Mouse (Mus musculus) inflammation-experienced regulatory T-cells (primary cell): ENCODE measurements around the gene Ccl4. TPM values are rescaled to one million over a fixed set of nuclear protein-coding genes. Genes with fewer than 3 reads are reported as not detected.

ENCODE experiments used
- polyA plus RNA-seq, 2 experiments: library from polyadenylated mRNA; unstranded; fragments of 100-300 nt; shearing (Covaris generic); gene quantifications; one replicate each; pipeline ENCODE4 v1.2.1; 2017

Gene Ccl4
- polyA plus RNA-seq, result 1 to 10 TPM in 1 of 2 experiments, not detected in 1; 6.8 TPM

DNA sequence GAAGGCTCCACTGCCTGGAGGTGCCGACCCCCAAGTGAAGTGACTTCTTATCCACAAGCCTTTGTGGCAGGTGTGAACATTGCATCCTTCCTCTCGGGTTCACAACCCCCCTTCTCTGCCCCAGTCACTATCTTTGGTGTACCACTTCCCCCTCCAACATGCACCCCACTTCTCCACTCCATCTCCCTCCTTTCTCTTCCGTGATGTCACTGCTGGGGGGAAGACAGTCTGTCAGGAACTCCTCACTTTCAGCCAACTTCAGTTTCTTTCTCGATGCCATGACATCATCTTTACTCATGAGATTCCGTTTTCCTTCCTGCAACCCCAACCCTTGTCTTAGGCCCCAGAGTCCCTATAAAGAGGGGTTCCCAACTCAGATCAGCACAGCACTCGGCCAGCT, at the start of gene Ccl4:
TSS of gene Ccl4 (plus strand) at position 381 of the 400 bp plus-strand sequence.

DNA sequence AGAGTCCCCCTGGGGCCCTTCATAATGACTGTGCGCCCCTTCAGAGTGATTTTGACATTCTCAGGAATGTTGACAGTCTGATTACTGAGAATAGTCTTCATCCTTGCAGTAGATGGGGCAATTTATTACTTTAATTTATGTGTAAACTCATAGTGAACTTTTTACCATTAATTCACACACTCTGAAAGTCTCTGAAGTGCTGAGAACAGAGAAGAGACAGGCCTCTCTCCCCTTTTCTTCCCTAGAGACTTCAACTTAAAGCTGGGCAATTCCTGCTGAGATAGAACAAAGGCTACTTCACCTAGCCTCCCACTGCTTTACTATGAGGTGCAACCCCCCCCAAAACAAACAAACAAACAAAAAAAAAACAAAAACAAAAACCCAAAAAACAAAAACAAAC, 16.9 kb upstream of the Ccl4 start, which contains the start of gene Rpl9-ps1:
TSS of gene Rpl9-ps1 (minus strand) at position 101 of the 400 bp plus-strand sequence.

DNA sequence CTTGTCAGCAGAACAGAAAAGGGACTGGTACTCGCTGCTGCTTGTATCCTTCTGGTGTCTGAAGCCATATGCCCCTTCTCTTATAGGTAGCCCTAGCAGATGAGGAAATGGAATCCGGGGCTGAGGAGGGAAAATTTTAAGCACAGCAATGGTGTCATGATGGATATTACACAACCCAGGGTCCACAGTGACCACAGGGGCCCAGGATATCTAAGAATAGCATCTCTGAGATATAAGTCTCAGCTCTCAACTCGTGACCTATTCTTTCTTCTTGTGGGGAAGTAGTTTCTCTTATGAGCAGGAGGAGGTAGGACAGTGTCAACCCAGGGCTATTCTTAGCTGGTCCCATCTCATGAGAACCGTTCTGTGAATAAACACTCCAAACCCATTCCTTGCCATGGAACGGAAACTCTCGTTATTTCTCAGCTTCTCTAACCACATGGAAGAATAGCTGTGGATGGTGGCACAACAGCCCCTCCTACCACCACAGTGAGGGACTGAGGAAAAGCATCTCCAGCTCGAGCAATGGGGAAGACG, 13.0 kb upstream of the Ccl4 start, which contains the start of gene Ccl3:
TSS of gene Ccl3 (minus strand) at position 51 of the 537 bp plus-strand sequence.

DNA sequence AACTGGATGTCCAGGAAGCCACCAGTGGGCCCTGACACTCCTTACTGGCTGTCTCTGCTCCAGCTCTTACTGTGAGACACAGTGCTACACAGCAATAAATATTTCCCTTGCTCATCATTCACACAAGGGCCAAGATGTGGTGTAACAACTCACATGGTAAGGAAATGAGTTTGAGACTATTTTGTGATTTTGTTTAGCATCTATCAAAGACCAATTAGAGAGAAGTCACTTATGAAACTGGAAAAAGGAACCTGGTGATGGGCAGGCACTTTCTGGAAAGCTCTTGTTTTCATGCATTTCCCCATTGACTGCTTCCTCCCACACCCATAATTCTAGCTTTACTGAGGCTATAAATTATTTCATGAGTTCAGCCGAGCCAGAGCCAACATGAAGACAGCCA, 41.3 kb downstream of the Ccl4 start, which contains the start of gene Wfdc17:
TSS of gene Wfdc17 (plus strand) at position 287 of the 400 bp plus-strand sequence.

DNA sequence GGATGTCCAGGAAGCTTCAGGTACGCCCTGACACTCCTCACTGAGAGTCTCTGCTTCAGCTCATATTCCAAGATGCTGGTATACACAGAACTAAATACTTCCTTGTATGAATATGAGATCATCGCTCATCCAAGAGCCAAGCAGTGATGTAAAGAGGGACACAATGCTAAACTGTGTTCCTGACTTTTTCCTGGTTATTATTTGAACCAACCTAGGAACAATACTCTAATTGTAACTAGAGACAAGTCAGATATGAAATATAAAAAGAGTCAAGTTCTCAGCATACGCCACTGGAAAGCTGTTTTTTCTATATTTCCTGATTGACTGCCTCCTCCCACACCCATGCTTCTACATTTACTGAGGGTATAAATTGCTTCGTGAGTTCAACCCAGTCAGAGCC, 46.3 kb downstream of the Ccl4 start, which contains the start of gene Wfdc18:
TSS of gene Wfdc18 (plus strand) at position 301 of the 400 bp plus-strand sequence.

Other genes starting within 250 kb of the Ccl4 start
- not detected for gene Gas2l2, start 233.1 kb upstream of the Ccl4 start, polyA plus RNA-seq
- 1 to 10 TPM; 1.8 to 2.0 TPM for gene 1700020L24Rik, start 224.9 kb upstream of the Ccl4 start, polyA plus RNA-seq
- gene Mmp28, start 199.5 kb upstream of the Ccl4 start, polyA plus RNA-seq, result under 1 TPM in 1 of 2 experiments, not detected in 1; 0.61 TPM
- 10 to 100 TPM; 14.8 to 14.9 TPM for gene Taf15, start 189.5 kb upstream of the Ccl4 start, polyA plus RNA-seq
- gene Heatr9, start 140.4 kb upstream of the Ccl4 start, polyA plus RNA-seq, result under 1 TPM; 0.30 to 0.59 TPM
- gene Ccl5, start 132.1 kb upstream of the Ccl4 start, polyA plus RNA-seq, result 100 to 1,000 TPM in 1 of 2 experiments, 10 to 100 TPM in 1; 84.4 to 119 TPM
- gene Ccl9, start 83.9 kb upstream of the Ccl4 start, polyA plus RNA-seq, result not detected
- gene Ccl6, start 69.5 kb upstream of the Ccl4 start, polyA plus RNA-seq, result under 1 TPM in 1 of 2 experiments, not detected in 1; 0.83 TPM
- gene Rpl9-ps1, start 17.0 kb upstream of the Ccl4 start, polyA plus RNA-seq, result under 1 TPM in 1 of 2 experiments, not detected in 1; 0.52 TPM
- under 1 TPM in 1 of 2 experiments, not detected in 1; 0.49 TPM for gene Ccl3, start 13.2 kb upstream of the Ccl4 start, polyA plus RNA-seq
- gene Wfdc17, start 41.4 kb downstream of the Ccl4 start, polyA plus RNA-seq, result 1 to 10 TPM in 1 of 2 experiments, under 1 TPM in 1; 0.31 to 3.2 TPM
- gene Wfdc18, start 46.4 kb downstream of the Ccl4 start, polyA plus RNA-seq, result 1 to 10 TPM in 1 of 2 experiments, not detected in 1; 1.1 TPM
- gene Wfdc21, start 84.4 kb downstream of the Ccl4 start, polyA plus RNA-seq, result not detected
- 10 to 100 TPM; 31.8 to 34.3 TPM for gene Heatr6, start 91.1 kb downstream of the Ccl4 start, polyA plus RNA-seq
- gene Hnf1b, start 187.5 kb downstream of the Ccl4 start, polyA plus RNA-seq, result under 1 TPM; 0.23 to 0.35 TPM